Comparison of ENCODE assay signal across 14 mouse cellular contexts in the genomic region with DNA sequence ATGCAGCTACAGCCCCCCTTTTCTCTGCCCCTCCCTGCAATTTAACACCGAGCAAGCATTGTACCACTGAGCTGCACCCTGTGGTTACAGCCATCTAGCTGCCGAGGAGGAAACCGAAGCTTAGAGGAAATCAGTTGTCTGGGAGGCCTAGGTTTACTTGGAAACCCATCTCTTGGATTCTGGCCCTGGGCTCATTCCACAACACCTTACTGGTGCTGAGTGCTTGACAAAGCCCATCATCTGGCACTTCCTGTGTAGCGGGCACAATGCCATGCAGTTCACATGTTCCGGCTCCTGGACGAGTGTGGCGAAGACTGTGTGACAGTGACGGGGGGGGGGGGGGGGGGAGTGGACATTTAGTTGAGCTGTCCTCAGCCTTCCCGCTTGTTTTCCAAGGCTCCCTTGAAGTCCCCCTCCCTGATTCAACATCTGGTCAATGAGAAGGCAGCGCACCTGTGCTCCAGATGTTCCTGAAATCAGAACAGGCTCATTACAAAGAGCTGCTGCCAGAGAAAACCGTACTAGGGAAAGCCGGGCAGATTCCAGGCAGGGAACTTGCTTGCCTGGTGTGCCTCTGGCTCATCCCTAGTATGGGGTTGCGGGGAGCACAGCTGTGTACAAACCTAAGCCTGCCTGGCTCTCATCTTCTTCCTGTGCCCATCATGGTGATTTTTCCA. TPM values are rescaled to one million over a fixed set of nuclear protein-coding genes. Genes with fewer than 3 reads are reported as not detected.
DNase-seq lines count a peak whose midpoint lies in the region; ATAC-seq and TF ChIP-seq lines count a peak whose summit lies in the region.
"Had no signal": no experiment of that assay in that cellular context is flagged by ENCODE, and none has a peak within 500 bp of the region (broad histone marks: within the 10 kb centered on the region; RNA-seq: fewer than 3 reads in every experiment).

No protein-coding gene starts in this region.

- no peak overlapping the region for H3K27ac ChIP-seq in gastrocnemius, adult 2 months
- 0 out of 2 replicates have a peak overlapping the region, but pooled peaks have one; percentile 54 for H3K27ac ChIP-seq in embryonic facial prominence, embryonic 12.5 days
- peak overlapping the region; percentile 6 for H3K27ac ChIP-seq in heart, embryonic 16.5 days (ENCODE audit: low read length)
- no peak overlapping the region for H3K27ac ChIP-seq in forebrain, embryonic 13.5 days
- H3K27ac ChIP-seq: midbrain, embryonic 15.5 days; stomach, embryonic 15.5 days had no signal

- H3K9ac ChIP-seq in embryonic facial prominence, embryonic 12.5 days, result no peak overlapping the region
- no peak overlapping the region for H3K9ac ChIP-seq in heart, embryonic 16.5 days (ENCODE audit: low read length)
- no peak overlapping the region for H3K9ac ChIP-seq in forebrain, embryonic 13.5 days
- H3K9ac ChIP-seq: midbrain, embryonic 15.5 days; stomach, embryonic 15.5 days had no signal

- TF ChIP-seq CTCF in gastrocnemius, adult 2 months (IDR thresholded peaks at IDR 0.05), result no peak

- 27% methylated on average over 13 of the region's 13 CpGs for WGBS in embryonic facial prominence, embryonic 12.5 days
- 28% methylated on average over 12 of the region's 13 CpGs for WGBS in heart, embryonic 16.5 days
- WGBS in forebrain, embryonic 13.5 days, result 49% methylated on average over 11 of the region's 13 CpGs

- peaks cover 31% of the 10 kb centered on the region for H3K4me1 ChIP-seq in embryonic facial prominence, embryonic 12.5 days
- H3K4me1 ChIP-seq in heart, embryonic 16.5 days (ENCODE audit: control insufficient read depth, insufficient read depth, low read length), result peaks cover 64% of the 10 kb centered on the region
- peaks cover 7% of the 10 kb centered on the region for H3K4me1 ChIP-seq in forebrain, embryonic 13.5 days

- H3K27me3 ChIP-seq in embryonic facial prominence, embryonic 12.5 days, result no peaks in the 10 kb centered on the region
- peaks cover 8% of the 10 kb centered on the region; the same call in 1 of the 2 replicates for H3K27me3 ChIP-seq in heart, embryonic 16.5 days (ENCODE audit: control insufficient read depth, insufficient read depth, low read length)
- 0 out of 2 replicates have a peak, but pooled peaks cover 2% of the 10 kb centered on the region for H3K27me3 ChIP-seq in forebrain, embryonic 13.5 days
- H3K27me3 ChIP-seq: midbrain, embryonic 15.5 days; stomach, embryonic 15.5 days had no signal

- peak overlapping the region; percentile 13; the same call in 1 of the 2 replicates for H3K4me2 ChIP-seq in embryonic facial prominence, embryonic 12.5 days (replicated peaks)
- H3K4me2 ChIP-seq in heart, embryonic 16.5 days (ENCODE audit: low read depth, low read length), result peak overlapping the region; percentile 8
- no peak overlapping the region for H3K4me2 ChIP-seq in forebrain, embryonic 13.5 days
- H3K4me2 ChIP-seq: midbrain, embryonic 15.5 days; stomach, embryonic 15.5 days had no signal

- no peak overlapping the region for H3K4me3 ChIP-seq in gastrocnemius, adult 2 months
- no peak overlapping the region for H3K4me3 ChIP-seq in embryonic facial prominence, embryonic 12.5 days
- no peak overlapping the region for H3K4me3 ChIP-seq in heart, embryonic 16.5 days (ENCODE audit: low read length)
- no peak overlapping the region for H3K4me3 ChIP-seq in forebrain, embryonic 13.5 days
- H3K4me3 ChIP-seq: midbrain, embryonic 15.5 days; stomach, embryonic 15.5 days had no signal

- no peaks in the 10 kb centered on the region for H3K9me3 ChIP-seq in embryonic facial prominence, embryonic 12.5 days
- H3K9me3 ChIP-seq in heart, embryonic 16.5 days (replicated peaks; ENCODE audit: control insufficient read depth, low read length), result peaks cover 4% of the 10 kb centered on the region
- H3K9me3 ChIP-seq in forebrain, embryonic 13.5 days (replicated peaks), result no peaks in the 10 kb centered on the region
- H3K9me3 ChIP-seq: midbrain, embryonic 15.5 days; stomach, embryonic 15.5 days had no signal

- no peaks in the 10 kb centered on the region for H3K36me3 ChIP-seq in embryonic facial prominence, embryonic 12.5 days
- no peaks in the 10 kb centered on the region for H3K36me3 ChIP-seq in heart, embryonic 16.5 days (ENCODE audit: control insufficient read depth, insufficient read depth)
- no peaks in the 10 kb centered on the region for H3K36me3 ChIP-seq in forebrain, embryonic 13.5 days (ENCODE audit: poor library complexity, severe bottlenecking)
- H3K36me3 ChIP-seq: midbrain, embryonic 15.5 days; stomach, embryonic 15.5 days had no signal

- DNase-seq in gastrocnemius, adult 2 months, result peak; percentile 52
- DNase-seq in gastrocnemius, postnatal 14 days, result no peak
- peak; percentile 81 for DNase-seq in lung, postnatal 10 days
- no peak for DNase-seq in thymus, postnatal 10 days (ENCODE audit: low spot score in 2 of 2)
- no peak for DNase-seq in gastrocnemius, postnatal 25 days
- DNase-seq: kidney, adult 8-10 months had no signal

- intact Hi-C loops in gastrocnemius, adult 2 months (cut with DNase I), result no loop called here
- intact Hi-C loops in gastrocnemius, postnatal 14 days (cut with DNase I; ENCODE audit: low total_unique reads), result no loop called here

- no peak for ATAC-seq in embryonic facial prominence, embryonic 12.5 days (ENCODE audit: insufficient number of reproducible peaks, insufficient read depth, low FRiP score, low TSS enrichment)
- peak; percentile 65 for ATAC-seq in heart, embryonic 16.5 days (replicated peaks; ENCODE audit: extremely low read depth, insufficient read depth, low FRiP score)
- no peak for ATAC-seq in forebrain, embryonic 13.5 days
- ATAC-seq: midbrain, embryonic 15.5 days had no signal

RNA-seq across cellular contexts. Expression of a gene that starts 4.6 kb away (rescaled TPM):
- total RNA-seq in gastrocnemius, adult 2 months (2021), result 10 to 100 TPM; 21.7 to 24.7 TPM
- 10 to 100 TPM; 15.0 to 15.6 TPM for total RNA-seq in gastrocnemius, postnatal 14 days (2021)
- polyA plus RNA-seq in embryonic facial prominence, embryonic 12.5 days (2016; fragmentation: Nextera tagmentation; extraction: Ambion mirVana), result 65.4 and 66.8 TPM in 2 replicates
- 33.4 and 41.7 TPM in 2 replicates for polyA plus RNA-seq in heart, embryonic 16.5 days (2015; fragmentation: Nextera tagmentation; extraction: Ambion mirVana)
- polyA plus RNA-seq in forebrain, embryonic 13.5 days (2015; fragmentation: Nextera tagmentation; extraction: Ambion mirVana), result 71.8 and 72.4 TPM in 2 replicates
- 10 to 100 TPM; 17.2 to 20.2 TPM for total RNA-seq in gastrocnemius, postnatal 25 days (2021)

RNA-seq across cellular contexts. Expression of a gene that starts 8.5 kb away (rescaled TPM):
- 10 to 100 TPM; 39.8 to 95.4 TPM for total RNA-seq in gastrocnemius, adult 2 months (2021)
- total RNA-seq in gastrocnemius, postnatal 14 days (2021), result 10 to 100 TPM; 45.1 to 72.6 TPM
- 42.6 and 44.4 TPM in 2 replicates for polyA plus RNA-seq in embryonic facial prominence, embryonic 12.5 days (2016; fragmentation: Nextera tagmentation; extraction: Ambion mirVana)
- polyA plus RNA-seq in heart, embryonic 16.5 days (2015; fragmentation: Nextera tagmentation; extraction: Ambion mirVana), result 48.0 and 61.1 TPM in 2 replicates
- polyA plus RNA-seq in forebrain, embryonic 13.5 days (2015; fragmentation: Nextera tagmentation; extraction: Ambion mirVana), result 7.9 and 8.6 TPM in 2 replicates
- 10 to 100 TPM; 28.0 to 62.1 TPM for total RNA-seq in gastrocnemius, postnatal 25 days (2021)

RNA-seq across cellular contexts. Expression of a gene that starts 8.6 kb away (rescaled TPM):
- total RNA-seq in gastrocnemius, adult 2 months (2021), result 1 to 10 TPM; 7.6 to 9.4 TPM
- total RNA-seq in gastrocnemius, postnatal 14 days (2021), result 1 to 10 TPM in 1 of 2 experiments, under 1 TPM in 1; 0.62 to 2.6 TPM
- 6.1 and 6.5 TPM in 2 replicates for polyA plus RNA-seq in embryonic facial prominence, embryonic 12.5 days (2016; fragmentation: Nextera tagmentation; extraction: Ambion mirVana)
- polyA plus RNA-seq in heart, embryonic 16.5 days (2015; fragmentation: Nextera tagmentation; extraction: Ambion mirVana), result 11.6 and 12.1 TPM in 2 replicates
- polyA plus RNA-seq in forebrain, embryonic 13.5 days (2015; fragmentation: Nextera tagmentation; extraction: Ambion mirVana), result 3.6 and 3.7 TPM in 2 replicates
- 1 to 10 TPM; 3.2 to 8.9 TPM for total RNA-seq in gastrocnemius, postnatal 25 days (2021)

RNA-seq across cellular contexts. Expression of a gene that starts 21.4 kb away (rescaled TPM):
- total RNA-seq in gastrocnemius, adult 2 months (2021), result not detected
- total RNA-seq in gastrocnemius, postnatal 14 days (2021), result not detected
- polyA plus RNA-seq in embryonic facial prominence, embryonic 12.5 days (2016; fragmentation: Nextera tagmentation; extraction: Ambion mirVana), result not detected in 2 replicates
- not detected in 2 replicates for polyA plus RNA-seq in heart, embryonic 16.5 days (2015; fragmentation: Nextera tagmentation; extraction: Ambion mirVana)
- polyA plus RNA-seq in forebrain, embryonic 13.5 days (2015; fragmentation: Nextera tagmentation; extraction: Ambion mirVana), result not detected in 2 replicates
- not detected for total RNA-seq in gastrocnemius, postnatal 25 days (2021)
- total RNA-seq: common myeloid progenitor, adult 5-6 weeks; left cerebral cortex, postnatal 36 days had no signal
- polyA plus RNA-seq: brain, embryonic 14.5 days; midbrain, embryonic 15.5 days had no signal

RNA-seq across cellular contexts. Expression of a gene that starts 33.8 kb away (rescaled TPM):
- 10 to 100 TPM; 12.9 to 25.5 TPM for total RNA-seq in gastrocnemius, adult 2 months (2021)
- 10 to 100 TPM; 14.6 to 20.6 TPM for total RNA-seq in gastrocnemius, postnatal 14 days (2021)
- polyA plus RNA-seq in embryonic facial prominence, embryonic 12.5 days (2016; fragmentation: Nextera tagmentation; extraction: Ambion mirVana), result 1.7 and 2.2 TPM in 2 replicates
- 10.6 and 16.4 TPM in 2 replicates for polyA plus RNA-seq in heart, embryonic 16.5 days (2015; fragmentation: Nextera tagmentation; extraction: Ambion mirVana)
- polyA plus RNA-seq in forebrain, embryonic 13.5 days (2015; fragmentation: Nextera tagmentation; extraction: Ambion mirVana), result 6.3 and 7.3 TPM in 2 replicates
- 10 to 100 TPM; 21.2 to 35.4 TPM for total RNA-seq in gastrocnemius, postnatal 25 days (2021)

Comparison
In these comparisons a context has a peak if more than half of its experiments do, and no peak if none do; other contexts are left out.
1. DNase-seq: peak in gastrocnemius, adult 2 months (single experiment) and lung, postnatal 10 days (single experiment); none in gastrocnemius, postnatal 14 days (single experiment), thymus, postnatal 10 days (0 of 2) and gastrocnemius, postnatal 25 days (single experiment).
2. H3K27ac ChIP-seq: peak in embryonic facial prominence, embryonic 12.5 days (single experiment) and heart, embryonic 16.5 days (single experiment); none in gastrocnemius, adult 2 months (single experiment) and forebrain, embryonic 13.5 days (single experiment).